Mouse (Mus musculus) kidney, adult 9 months (tissue): ENCODE results near the gene Arfgap3.
A peak's percentile ranks its signal among the peaks of the same experiment; 100 is the strongest.

Experiments
- DNase-seq: peaks from one replicate; pipeline ENCODE4 v3.0.0; 2022

Gene Arfgap3

DNA sequence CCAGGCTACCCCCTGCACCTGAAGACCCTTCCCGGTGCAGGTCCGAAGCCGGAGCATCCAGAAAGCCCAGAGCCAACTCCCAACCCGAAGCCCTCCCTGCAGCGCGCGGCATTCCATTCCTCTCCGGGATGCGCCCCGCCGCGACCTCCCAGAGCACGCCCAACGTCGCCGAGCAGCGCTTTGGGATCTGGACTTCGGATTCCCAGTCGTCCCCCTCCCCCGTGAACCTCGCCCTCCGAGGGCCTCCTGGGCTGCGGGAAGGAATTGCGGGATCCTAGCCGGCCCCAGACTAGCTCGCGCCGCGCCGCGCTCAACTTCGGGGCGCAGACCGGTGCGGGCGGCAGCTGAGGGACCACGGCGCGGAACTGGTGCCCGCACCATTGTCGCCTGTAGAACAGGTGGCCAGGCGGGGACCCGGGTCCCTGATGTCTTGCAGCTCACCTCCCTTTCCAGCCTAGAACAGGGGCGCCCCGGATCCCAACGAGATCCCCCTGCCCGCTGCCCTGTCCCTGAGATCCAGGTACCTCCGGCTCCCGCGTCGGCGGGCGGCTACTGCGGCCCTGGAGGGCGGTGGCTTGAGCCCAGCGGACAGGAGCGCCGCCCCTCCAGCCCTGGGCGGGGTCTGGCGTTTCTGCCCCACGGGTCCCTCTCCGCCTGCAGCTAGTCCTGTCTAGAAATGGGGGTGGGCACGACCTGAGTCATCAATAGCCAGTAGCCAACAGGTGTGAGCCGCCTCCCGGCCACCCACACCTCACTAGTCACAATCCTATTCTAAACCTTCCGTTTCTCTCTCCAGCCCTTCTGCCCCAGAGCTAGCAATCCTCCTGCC, 98.7 kb downstream of the Arfgap3 start, which contains the start of gene A4galt:
Gene A4galt, minus strand, starts transcription at position 599 of the 829 bp plus-strand sequence.
- DNase-seq = peak; percentile 72

DNA sequence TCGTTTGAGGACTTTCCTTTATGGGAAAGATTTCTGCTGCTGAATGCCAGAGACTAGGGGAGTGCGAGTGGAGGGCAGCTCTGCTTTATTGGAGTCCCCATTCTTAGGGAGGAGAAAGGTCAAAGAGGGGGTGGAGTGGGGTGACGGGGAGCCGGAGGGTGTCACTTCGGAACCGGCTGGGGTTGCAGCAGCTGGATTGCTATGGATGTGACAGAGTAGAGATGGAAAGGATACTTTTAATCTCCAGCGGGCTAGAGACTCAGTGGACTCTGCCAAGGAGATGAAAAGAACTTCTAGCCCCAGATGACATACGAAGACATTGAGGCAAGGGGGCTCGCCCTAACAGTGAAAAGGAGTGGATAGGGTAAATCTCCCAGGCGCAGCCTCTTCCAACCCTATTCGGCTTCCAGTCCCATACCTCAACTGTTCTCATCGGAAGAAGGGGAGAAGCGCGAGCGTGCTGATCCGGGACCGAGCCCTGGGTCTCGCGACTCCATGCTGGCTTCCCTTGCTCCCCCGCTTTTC, 99.3 kb downstream of the Arfgap3 start:
- DNase-seq = peak; percentile 39
